Mouse (Mus musculus): Measurements from ENCODE around the gene Tbx15.

Gene Tbx15

DNA sequence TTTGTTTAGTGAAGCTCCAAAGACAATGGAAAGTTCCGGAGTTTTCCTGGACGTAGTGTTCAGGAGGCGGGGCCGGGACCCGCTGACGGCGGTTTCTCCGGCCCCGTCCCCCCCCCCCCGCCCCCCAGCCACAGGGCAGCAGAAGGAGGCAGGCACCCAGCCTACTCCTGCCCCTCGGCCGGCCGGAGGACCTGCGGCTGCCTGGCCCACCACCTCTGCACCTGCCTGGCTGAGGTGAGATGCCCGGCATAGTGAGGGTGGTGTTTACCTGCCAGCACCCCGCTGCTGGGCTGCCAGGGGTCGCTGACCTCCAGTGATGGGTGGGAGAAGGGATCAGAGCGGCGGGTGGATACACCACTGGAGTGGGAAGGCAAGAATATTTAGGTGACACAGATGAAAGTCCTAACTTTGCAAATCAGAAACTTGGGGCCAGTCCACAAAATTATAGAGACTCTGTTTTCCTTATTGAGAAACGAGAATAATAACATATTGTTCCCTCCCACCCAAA, at the start of gene Tbx15:
Gene Tbx15 (plus strand): TSS at position 169 of the 508 bp plus-strand sequence.
- no peak for DNase-seq

DNA sequence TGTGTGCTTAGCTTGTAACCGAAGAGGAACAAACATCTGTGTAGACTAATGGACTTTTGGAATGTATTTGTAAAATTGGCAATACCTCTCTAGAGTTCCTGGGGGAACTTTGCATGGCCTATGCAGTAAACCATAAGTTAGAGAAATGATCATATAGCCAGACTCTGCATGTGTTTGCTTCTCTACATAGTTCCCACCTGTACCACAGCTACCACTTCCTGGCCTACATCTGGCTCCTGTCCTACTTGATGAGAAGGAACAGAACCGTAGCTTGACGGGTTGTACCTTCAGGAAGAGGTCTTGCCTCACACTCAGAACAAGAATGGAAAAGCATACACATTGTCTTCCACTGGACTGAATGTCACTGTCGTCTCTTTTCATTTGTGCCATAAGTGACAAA, 46.6 kb upstream of the Tbx15 start:
- no peak for DNase-seq

DNA sequence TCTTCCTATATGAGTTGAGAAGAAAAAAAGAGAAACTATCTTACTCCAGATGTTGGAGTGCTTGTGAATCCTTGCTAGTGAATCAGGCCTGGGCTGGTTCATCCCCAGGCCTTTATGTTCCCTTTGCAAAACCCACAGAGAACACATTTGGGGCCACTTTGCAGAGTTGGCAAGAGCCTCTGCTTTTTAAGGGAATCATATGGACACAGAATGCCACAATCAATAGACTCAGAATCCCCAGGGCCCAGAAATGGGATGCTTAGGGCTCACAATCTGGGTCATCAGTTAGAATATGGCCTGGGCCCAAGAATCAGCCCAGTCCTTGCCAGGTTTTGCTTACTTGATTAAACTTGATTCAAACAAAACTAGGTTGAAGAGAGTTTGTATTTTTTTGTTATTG, 36.9 kb upstream of the Tbx15 start:
- DNase-seq, result no peak

DNA sequence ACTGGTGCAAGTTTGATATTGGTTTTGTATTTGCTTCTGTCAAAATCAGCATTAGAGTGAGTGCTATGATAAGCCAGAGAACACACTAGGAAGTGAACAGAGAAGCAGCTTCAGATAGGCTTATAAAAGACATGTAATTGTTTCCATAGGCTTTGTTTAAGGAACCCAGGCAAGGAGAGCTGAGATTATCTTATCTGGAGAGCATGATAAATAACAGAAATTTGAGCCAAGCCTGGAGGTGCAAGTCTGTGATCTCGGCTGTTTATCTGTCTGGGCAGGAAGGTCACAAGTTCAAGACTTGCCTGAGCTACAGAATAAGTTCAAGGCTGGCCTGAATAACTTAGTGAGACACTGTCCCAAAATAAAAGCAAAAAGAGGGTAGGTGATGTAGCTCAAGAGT, 31.8 kb upstream of the Tbx15 start:
- no peak for DNase-seq

DNA sequence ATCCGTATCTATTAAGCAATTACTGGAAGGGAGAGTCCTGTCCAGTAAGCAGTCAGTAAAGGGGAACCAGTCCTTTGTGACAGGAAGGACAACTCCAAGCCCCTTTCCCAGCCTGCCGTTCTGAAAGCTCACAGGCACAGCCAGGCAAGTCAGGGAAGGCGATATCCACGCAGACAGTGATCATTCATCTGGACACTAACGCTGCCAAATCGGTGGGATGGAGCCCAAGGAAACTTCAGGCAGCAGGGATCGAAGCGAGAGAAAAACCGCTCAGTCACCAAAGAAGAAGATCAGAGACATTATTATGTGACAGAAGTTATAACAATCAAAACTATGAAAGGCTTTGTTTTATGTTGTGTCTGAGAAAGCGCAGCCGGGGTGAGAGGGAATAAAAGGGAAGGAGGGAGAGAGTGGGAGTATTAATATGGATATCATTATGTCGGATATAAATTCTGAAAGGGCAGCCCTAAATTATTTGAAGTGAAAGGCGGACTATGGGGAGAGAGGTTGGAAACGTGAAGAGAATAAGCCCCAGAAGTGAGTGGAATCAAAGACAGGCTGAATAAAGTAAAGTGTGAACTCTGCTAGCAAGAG, 29.0 kb upstream of the Tbx15 start:
- no peak for DNase-seq

DNA sequence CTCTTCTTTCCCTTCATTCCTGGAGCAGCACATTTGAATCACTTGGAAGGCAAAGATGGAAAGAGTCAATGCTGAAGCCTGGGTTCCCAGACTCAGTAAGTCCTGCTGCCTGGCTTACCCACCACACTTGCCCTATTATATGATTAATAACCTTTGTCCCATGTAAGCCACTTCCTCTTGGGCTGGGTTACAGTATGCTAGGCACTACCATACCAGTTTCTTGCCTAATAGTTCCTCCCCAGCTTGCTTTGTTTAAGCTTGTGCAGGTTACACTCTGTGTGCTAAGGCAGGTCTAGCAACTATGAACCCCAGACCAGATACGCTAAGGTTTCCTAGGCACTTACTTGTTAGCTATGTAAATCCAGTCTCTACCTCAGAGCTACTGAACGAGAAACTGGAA, 12.4 kb upstream of the Tbx15 start:
- DNase-seq, result no peak

DNA sequence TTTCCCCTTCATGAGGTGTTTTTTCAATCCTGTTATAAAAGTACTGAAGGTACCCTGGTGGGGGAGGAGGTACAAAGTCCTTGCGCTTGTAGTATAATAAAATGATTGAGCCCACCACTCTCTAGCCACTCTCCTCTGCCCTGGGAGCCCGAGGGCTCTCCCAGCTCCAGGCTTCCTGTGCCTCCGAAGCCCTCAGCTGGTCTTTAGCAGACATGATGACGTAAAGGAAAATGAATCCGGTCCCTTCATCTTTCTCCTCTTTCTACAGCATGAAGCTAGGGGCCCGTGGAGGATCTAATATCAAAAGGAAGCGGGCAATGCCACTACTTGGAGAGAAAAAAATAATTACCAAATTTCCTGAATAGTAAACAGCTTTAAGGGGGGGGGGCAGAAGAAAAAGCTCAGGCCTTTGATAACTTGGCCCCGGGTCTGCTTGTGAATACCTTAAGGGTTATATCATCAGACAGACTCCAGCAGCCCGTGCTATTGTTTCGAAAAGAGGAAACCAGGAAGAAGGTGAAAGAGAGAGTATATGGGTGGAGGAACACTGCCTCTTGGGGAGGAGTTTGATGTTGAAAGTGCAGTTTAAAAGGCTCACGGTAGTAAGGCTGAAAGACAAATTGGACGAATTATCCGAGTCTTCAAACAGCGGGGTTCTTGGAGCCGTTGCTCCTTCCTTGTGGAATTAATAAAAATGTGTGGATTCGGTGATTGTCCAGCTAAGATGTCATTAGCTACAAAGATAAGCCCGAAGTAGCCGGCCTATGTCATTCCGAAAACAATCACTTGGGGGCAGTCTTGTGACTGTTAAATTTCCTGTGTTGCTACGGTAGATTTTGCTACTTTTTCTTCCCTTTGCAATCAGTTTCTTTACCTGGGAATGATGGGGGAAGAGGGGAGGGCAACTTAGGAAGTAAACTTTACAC, 6.5 kb upstream of the Tbx15 start:
- peak in 1 of 2 experiments; percentile 62 for DNase-seq

DNA sequence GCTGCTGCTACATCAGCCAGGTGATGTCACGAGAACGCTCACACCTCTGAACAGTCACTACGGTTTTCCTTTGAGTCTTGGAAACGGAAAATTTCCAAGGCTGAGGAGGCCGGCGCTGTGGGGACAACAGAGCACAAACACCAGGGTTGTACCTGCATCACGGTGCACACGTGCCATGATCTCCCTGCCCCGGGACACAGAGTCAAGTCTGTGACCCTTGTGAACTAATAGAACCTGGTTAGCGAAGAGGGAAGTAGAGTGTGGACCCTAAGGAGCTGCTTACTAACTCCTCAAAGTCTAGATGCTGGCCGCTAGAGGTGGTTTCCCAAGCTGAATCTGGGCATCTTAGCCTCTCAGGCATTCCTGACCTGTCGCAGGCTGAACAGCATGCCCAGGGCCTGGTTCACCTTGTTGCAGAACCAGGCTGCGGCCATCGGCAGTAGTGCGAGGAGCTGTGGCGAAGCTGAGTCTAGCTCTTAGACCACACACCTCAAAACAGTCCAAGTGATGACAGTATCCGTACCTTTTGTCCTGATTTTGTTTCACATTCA, 5.8 kb upstream of the Tbx15 start:
- no peak for DNase-seq

DNA sequence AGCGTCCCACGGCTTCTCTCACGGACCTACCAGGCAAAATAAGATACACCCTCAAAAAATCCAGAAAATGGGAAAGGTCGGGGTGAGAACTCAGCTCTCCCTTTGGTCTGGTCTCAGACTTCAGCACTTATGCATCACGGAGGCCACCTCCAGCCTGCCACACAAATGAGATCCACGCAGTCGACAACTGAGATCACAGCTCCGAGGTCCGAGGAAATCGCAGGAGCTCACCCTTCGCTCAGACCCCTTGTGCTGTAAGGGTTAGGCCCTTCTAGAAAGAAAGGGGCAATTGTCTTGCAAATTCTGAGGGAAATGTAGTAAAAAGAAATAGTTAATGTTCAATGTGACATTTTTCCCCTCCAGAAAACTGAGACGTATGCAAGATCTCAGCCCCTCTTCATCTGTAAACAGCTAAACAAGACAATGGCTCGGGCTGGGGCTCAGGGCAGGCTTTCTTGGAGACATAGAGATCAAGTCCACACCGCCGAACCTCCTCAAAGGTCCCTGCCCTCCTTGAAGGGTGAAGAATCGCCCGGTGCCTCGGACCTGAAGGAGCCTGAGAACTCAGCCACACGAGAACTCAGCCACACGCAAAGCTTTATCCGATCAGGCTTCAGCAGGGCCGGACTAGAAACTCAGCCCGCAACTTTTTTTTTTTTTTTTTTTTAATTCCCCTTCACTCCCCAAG, 4.9 kb upstream of the Tbx15 start:
- no peak for DNase-seq

DNA sequence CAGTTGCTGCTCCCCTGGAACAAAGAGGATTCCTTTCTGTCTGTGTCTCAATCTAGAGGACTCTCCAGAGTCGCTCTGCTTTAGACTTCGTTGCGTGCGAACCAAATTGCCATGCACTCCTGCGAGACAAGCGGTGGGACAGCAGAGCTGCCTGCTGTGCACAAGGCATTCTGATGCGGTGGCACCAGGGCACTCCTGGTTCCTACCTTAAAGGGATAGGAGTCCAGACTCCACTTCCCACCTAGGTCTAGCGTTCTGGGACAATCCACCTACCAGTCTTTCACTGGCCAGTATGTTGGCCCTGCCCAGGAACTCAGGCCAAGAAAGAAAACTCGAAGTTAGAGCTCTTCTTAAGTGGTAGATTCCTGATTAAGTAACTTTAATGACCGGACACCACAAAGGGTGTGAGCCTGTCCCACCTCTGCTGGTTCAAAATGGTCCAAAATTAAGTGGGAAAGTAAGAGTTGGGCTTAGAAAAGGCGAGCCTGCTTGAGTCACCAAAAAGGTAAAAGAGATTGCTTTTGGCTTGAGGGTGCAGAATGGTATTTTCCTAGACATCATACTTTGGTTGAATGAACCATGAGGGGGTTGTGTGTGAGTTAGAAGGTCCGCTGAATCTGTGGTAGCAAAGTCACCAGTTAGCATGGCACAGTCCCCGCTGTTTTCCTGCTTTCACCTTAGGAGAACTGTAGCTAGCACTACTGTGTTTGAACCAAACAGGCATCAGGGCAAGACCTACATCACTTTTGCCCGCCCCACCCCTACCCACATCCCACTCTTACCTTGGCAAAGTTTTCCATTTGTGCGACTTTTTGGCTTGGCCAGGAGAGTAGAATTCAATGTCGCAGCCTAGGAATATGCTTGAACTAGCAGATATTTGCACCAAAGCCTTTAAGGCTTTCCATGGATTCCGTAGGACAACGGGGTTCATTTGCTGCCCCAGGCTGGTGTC, 4.1 kb upstream of the Tbx15 start:
- DNase-seq, result no peak

DNA sequence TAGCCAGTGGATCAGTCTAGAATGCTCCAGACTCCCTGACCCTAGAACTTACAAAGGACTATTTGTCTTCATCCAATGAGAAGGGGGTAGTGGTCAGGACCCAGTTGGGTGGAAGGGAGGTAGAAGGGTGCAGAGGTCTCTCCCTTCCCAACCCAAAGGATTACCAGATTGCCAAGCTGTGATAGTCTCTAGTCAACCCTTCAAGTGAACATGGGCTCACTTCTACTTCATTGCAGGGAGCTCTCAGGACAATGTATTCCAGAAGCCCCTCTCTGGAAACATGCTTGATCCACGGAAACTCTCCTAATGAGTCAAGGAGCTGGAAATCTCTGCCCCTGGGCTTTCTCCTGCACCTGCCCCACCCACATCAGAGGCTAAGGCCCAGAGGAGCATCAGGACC, 1.5 kb upstream of the Tbx15 start:
- no peak for DNase-seq

DNA sequence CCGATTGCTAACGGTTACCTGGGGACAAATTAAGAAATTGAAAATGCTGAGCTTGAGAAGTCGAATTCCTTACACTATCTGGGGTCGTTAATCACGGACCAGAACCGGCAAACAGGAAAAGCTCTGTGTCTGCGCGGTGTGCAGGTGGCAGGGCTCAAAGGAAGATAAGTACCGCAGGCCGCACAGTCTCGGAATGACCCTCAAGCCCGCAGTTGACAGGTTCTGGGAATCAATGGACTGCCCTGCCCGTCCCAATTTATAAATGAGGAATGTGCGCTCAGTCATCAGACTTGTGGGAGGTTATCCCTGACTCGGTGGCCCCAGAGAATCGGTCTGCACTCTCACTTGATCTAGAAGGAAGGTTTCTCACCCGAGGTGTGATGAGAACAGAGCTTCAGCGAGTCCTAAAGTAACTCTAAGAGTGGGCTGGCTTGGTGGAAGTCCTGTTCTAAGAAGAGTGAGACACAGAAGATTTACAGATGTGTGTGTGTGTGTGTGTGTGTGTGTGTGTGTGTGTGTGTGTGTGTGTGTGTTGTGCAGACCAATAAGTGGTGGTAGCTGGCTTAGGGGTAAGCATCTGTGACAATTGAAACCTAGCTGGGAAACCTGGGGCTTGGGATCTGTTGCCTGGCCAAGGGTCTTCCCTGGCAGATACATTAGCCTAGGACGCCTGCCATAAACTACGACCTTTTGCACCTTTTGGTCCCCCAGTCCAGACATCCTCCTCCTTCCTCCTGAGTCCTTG, 708 bp upstream of the Tbx15 start:
- no peak for DNase-seq

DNA sequence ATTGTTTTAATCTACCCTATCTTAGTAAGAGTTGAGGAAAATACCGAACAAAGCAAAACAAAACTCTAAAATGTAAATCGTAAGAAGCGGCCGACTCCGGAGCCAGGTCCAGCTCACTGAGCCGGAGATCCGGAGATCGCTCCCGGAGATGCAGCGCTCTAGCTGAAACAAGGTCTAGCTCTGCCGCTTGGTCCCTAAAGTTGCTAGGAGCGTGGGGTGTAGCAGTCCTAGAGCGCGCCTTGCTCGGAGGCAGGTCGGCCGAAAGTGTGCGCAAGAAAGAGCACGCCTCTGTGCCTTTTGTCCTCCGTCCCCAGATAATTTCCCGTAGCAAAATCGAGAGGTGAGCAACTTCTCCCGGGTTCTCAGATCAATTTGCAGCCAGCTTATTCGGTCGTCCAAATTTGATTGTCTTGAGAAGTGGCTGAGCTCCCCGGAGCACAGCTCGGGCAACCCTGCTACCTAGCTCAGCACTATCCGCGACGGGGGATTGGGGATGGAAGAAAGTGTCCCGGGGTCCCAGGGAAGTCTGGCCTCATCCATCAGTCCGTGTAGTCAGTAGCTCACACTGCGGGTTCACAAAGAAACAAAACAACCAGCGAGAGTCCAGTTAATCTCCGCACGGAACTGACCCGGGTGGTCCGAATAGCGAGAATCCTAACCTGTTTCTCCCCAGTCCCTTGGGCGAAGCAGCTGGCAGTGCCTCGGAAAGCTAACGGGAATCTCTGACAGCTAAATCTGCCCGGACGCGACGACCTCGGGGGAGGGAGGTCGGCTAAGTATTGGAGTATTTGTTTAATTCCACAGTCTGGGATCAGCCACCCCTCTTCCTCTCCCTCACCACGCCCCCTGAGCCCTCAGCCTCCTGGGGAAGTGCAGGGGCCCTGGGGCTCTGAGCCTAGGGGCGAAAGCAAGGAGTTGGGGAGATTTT, 894 bp downstream of the Tbx15 start:
- no peak for DNase-seq

DNA sequence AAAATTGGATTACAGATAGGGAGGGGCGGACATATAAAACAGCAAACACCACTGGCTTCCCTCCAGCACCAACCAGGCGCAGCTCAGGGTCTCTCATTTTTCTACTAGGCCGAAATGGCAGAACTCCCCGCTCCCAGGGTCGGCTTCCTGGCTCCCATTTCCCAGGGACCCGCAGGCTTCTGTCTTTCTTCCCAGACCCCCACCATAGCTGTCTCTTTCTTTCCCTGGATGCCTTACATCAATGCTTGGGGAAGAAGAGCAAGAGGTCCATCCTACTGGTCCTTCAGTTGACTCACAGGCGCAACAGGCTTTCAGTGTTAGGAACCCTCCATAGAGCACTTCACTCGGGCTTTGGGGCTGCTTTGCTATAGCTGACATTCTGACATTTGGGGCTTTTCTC, 2.3 kb downstream of the Tbx15 start:
- DNase-seq, result no peak

DNA sequence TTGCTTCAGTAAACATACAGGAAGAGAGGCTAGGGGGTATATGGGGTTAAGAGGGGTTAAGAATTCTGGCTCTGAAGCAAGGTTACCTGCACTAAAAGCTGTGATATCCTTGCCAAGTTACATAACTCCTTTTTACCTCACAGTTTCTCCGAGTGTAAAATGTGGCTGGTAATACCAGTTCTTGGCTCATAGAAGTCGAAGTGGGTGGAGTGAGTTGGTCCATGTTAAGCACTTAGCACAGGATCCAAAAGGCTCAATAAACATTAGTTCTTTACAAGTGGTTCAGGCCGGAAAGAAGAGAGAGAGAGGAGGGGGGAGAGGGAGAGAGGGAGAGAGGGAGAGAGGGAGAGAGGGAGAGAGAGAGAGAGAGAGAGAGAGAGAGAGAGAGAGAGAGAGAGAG, 5.2 kb downstream of the Tbx15 start:
- DNase-seq, result no peak

DNA sequence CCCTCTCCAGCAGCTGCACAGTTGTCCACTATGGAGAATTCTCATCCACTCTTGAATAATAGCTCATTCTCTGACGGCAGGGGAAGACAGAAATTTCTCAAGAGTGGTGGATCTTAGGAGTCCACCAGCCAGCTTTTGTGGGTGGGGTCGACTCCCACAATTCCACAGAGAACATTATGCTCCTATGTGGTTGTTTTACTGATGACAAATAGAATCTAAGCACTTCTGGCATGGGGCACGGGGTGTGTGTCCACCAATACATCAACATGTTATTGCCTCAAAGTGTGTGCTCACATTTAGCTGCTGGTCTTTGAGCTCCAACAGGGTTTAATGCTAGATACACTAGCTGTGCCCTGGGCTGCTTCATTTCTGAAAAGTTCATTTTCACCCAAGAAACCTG, 6.4 kb downstream of the Tbx15 start:
- no peak for DNase-seq

DNA sequence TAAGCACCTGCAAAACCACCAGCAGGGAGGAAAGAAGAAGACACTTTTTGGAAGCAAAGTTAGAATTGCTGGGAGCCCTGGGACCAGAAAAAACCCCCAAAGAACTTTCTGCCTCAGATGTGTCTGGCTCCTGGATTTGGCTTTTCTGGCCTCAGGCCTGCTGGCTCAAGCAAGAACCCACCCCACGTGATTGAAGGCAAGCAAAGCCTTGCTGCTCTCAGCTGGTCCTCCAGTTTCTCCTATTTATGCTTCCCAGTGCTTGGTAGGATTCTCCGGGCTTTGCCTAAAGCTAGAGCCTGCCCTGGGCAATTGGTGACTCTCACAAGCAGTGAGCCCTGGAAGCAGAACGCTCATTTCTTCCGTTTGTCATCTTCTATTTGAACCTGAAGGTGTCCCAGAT, 7.4 kb downstream of the Tbx15 start:
- DNase-seq, result no peak

DNA sequence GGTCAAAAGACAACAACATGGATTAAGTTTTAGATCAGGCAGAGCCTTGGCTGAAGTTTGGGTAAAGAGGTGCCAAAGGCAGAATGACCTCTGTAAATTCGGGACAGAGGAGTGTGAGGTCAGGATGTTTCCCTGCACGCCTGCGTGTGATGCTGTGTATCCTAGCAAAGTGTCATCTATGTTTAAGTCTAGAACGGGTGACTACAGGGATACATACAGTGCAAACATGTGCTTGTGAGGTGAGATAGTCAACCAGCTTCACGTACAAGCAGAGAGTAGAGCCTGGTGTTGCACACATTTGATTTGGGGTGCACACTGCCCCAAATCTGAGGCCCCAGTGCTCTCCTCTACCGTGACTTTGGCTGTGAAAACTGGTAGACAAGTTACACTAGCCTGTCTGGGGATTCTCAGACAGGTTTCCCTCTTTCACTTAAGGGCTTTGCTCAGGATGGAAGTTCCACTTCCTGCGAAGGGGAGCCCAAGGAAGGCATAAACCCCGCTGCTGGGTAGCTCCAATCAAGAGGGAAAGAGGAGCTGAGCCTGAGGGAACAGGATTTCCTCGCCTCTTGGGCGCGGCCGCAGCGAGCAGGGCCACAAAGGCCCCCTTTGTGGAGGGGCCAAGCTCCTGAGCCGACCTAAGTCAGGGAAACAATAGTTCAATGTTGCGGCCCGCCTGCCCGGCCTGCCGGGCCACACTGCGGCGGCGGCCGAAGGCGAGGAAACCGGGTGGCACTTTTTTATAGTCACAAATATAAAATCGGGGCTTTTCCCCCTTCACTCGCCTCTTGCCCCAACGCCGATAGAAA, 8.0 kb downstream of the Tbx15 start:
- no peak for DNase-seq

DNA sequence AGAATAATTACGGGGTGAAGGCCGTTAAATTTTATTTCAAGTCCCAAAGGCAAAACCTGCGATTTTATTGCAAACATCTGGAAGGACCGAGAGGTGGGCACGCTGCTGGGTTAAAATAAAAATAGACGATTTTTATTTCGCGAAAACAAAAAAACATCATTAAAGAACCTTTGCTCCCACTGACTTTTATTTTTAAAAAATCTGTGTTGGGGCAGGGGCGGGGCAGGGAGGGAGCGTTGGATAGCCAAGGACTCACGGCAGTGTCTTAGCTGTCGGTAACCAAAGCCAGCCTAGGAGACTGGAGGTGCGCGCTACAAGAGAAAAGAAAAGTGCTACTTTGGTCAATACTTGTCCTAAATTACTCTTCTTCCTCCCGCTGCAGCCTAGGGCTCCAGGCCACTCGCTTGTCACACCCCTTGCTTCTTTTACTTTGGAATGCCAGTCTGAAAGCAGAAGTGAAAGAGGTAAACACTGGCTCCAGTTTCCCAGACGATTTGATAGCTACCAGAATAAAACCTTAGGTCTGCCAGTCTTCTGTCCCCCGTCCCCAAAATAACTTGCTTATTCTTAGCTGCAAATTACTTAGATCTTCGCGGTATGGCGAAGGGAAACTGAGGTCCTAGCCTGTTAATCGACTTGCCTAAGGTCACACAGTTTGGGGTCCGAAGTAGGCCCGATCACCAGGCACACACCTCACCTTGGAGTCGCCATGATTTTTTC, 8.8 kb downstream of the Tbx15 start:
- DNase-seq, result no peak

All from kidney, postnatal 25 days (tissue).